Mouse (Mus musculus): Measurements from ENCODE around the gene Parp1.
A peak's percentile ranks its signal among the peaks of the same experiment; 100 is the strongest.
"Not testable (repeated sequence)": the region's sequence is repeated elsewhere in the genome, so short reads cannot be mapped to it uniquely, and the experiment has no call there.

Gene Parp1

DNA sequence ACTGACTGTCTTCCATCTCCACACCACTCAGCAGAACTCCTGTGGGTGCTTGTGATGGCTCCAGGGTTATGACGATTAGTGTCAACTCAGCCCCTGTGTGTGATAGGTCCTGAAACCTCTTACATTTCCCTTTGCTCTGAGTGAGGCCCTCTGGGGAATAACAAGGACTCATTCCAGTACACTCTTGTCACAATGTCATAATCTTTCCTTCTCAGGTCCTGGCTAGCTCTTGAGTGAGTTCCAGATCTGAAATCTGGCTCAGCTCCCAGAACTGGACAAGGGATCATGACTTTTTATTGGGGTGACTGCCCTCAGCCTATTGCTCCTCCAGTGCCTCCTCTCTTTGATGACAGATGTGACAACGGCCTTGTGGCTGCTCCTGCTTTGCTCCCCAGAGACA lies 57.4 kb downstream of the Parp1 start:
- no peak for DNase-seq (ENCODE audit: low spot score in 2 of 2)

- not testable (repeated sequence) for DNase-seq (ENCODE audit: low spot score in 2 of 2)
Observed at GRCm38 (mm10) chr1:180637796-180638195, 69.1 kb downstream of the Parp1 start.

DNA sequence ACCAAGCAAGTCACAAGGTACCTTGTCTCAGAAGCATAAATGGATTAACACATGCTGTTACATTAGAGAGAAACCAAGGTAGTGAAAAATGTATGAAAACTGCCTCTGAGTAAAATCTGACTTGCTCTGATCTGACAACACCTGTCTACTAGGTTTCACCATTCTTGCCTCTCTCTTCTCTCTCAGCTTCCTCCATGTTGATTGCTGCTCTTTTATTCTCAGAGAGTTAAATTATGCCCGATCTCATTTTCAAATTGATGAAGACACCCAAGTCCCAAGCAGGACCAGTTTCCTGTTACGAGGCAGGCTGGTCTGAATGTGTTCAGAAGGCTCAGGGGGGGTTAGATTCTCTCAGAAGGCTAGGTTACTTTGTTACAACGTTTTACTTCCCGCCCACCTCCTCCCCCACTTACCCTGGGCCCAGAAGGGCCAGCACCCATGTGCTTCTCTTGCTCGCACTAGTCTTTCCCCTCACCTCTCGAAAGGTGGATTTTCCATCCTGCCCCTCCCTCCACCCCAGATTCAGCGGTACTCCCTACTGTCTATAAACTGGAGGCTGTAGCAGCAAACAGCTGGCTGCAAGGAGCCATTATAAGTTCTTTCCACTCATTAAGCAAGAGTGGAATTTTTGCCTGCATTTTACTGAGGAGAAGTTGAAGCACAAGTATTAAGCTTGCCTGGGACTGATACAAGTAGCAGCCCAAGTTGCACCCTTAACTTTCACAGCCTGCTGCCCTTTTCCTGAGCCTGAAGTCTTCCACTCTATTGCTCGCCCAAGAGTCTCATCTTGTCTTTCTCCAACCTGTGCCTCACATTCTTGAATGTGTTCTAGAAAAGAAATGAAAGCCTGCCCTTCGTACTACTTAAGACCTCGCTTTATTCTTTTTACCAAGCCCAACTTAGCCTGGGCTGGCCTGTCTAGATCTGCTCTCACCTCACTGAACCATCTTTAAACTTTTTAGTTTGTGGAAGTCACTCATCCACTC lies 71.0 kb downstream of the Parp1 start:
- DNase-seq (ENCODE audit: low spot score in 2 of 2): no peak

- DNase-seq (ENCODE audit: low spot score in 2 of 2): peak; percentile 35 to 44
Observed at GRCm38 (mm10) chr1:180640605-180641125, 71.9 kb downstream of the Parp1 start.

- DNase-seq (ENCODE audit: low spot score in 2 of 2): peak; percentile 92 to 94
Observed at GRCm38 (mm10) chr1:180641137-180641517, 72.4 kb downstream of the Parp1 start, which contains the start of gene Lin9. Lin9 (plus strand) TSS chr1:180641150.

- DNase-seq (ENCODE audit: low spot score in 2 of 2): peak; percentile 24 to 27
Observed at GRCm38 (mm10) chr1:180641518-180642227, 72.9 kb downstream of the Parp1 start.

DNA sequence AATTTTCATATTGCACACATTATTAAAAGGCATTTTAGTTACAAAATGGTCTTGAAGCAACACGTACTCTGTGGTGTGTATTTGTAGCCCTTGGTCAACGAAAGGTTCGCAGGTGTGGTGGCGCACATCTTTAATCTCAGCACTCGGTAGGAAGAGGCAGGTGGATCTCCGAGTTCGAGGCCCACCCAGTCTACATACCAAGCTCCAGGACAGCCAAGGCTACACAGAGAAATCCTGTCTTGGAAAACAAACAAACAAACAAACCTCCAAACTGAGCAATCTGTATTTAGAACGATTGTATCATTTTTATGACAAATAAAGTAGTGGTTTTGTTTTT lies 73.5 kb downstream of the Parp1 start:
- DNase-seq (ENCODE audit: low spot score in 2 of 2): no peak

All from right cerebral cortex, postnatal 10 days (tissue).